Mouse (Mus musculus) CH12.LX (cell line): ENCODE results near the gene Rreb1. TPM values are rescaled to one million over a fixed set of nuclear protein-coding genes. Genes with fewer than 3 reads are reported as not detected.
A peak's percentile ranks its signal among the peaks of the same experiment; 100 is the strongest.

Source experiments
- DNase-seq: peaks from one replicate; pipeline ENCODE4 v3.0.0-alpha.2; 2013; ENCODE audit errors: extremely low read depth
- H3K27ac ChIP-seq: 2 replicates; pipeline ENCODE4 v1.5.1; 2012; ENCODE audit warnings: low read depth, mild to moderate bottlenecking, control low read depth, moderate library complexity; ENCODE audit not compliant: insufficient read depth
- H3K27me3 ChIP-seq: replicated peaks from 2 replicates; pipeline ENCODE3; 2012; ENCODE audit warnings: inconsistent platforms
- H3K36me3 ChIP-seq, 2 experiments: replicated peaks in 1 of 2; 2 replicates each; pipeline versions ENCODE3 to v1.6.1; 2012; ENCODE audit warnings: inconsistent platforms in 1 of 2, low read length in 1 of 2, mild to moderate bottlenecking in 1 of 2, mixed read lengths in 1 of 2, moderate library complexity in 1 of 2; ENCODE audit not compliant: control insufficient read depth in 1 of 2, insufficient read depth in 1 of 2
- H3K4me1 ChIP-seq, 2 experiments: 2 replicates each; pipeline ENCODE4 v1.6.1; 2012; ENCODE audit warnings: inconsistent platforms in 1 of 2, moderate library complexity in 1 of 2; ENCODE audit not compliant: insufficient read depth in 2 of 2, control insufficient read depth in 1 of 2
- H3K4me2 ChIP-seq: 2 replicates; pipeline ENCODE4 v1.6.1; 2012; ENCODE audit warnings: low read depth, mild to moderate bottlenecking, control low read depth; ENCODE audit not compliant: poor library complexity, insufficient read depth, severe bottlenecking
- H3K4me3 ChIP-seq, 3 experiments: fragments of 150-350 bp in 1 of 3; sonication (generic) in 1 of 3; replicated peaks in 1 of 3; 2 replicates each; pipeline versions ENCODE3 to v1.5.1; 2011 to 2012; ENCODE audit warnings: low read depth in 2 of 3, low read length in 2 of 3, mild to moderate bottlenecking in 2 of 3, moderate library complexity in 2 of 3, control low read depth in 1 of 3, improper control_type of control experiment in 1 of 3, inconsistent platforms in 1 of 3, mixed read lengths in 1 of 3; ENCODE audit not compliant: poor library complexity in 1 of 3
- H3K79me2 ChIP-seq: replicated peaks from 2 replicates; pipeline ENCODE4 v1.6.1; 2012; ENCODE audit warnings: mild to moderate bottlenecking, moderate library complexity; ENCODE audit not compliant: control insufficient read depth, poor library complexity, insufficient read depth, severe bottlenecking; ENCODE audit errors: extremely low read depth
- H3K9ac ChIP-seq: 2 replicates; pipeline ENCODE4 v1.6.1; 2012; ENCODE audit warnings: low read depth, mild to moderate bottlenecking, control low read depth, moderate library complexity; ENCODE audit not compliant: insufficient read depth
- H3K9me3 ChIP-seq: replicated peaks from 2 replicates; pipeline ENCODE3; 2012; ENCODE audit warnings: low read length, inconsistent platforms, mixed read lengths
- BHLHE40 ChIP-seq: IDR thresholded peaks from 2 replicates; pipeline ENCODE4 v1.6.1; 2011; ENCODE audit warnings: mild to moderate bottlenecking, low read depth, low read length, improper control_type of control experiment
- CHD2 ChIP-seq: IDR thresholded peaks from 2 replicates; pipeline ENCODE4 v1.6.1; 2011; ENCODE audit warnings: low read length, improper control_type of control experiment
- CTCF ChIP-seq, 2 experiments: IDR thresholded peaks in 1 of 2; conservative IDR thresholded peaks in 1 of 2; 2 replicates each; pipeline ENCODE4 v1.5.1; 2011 to 2012; ENCODE audit warnings: low read depth in 2 of 2, low read length in 2 of 2, improper control_type of control experiment in 1 of 2, inconsistent platforms in 1 of 2, mild to moderate bottlenecking in 1 of 2, moderate library complexity in 1 of 2
- ELF1 ChIP-seq: IDR thresholded peaks from 2 replicates; pipeline ENCODE4 v1.6.1; 2014; ENCODE audit warnings: low read depth, mild to moderate bottlenecking, inconsistent platforms, low read length, improper control_type of control experiment
- EP300 ChIP-seq: IDR thresholded peaks from 2 replicates; pipeline ENCODE4 v1.6.1; 2011; ENCODE audit warnings: low read length, improper control_type of control experiment
- ETS1 ChIP-seq: conservative IDR thresholded peaks from 2 replicates; pipeline ENCODE4 v1.6.1; 2012; ENCODE audit warnings: low read depth, mild to moderate bottlenecking, inconsistent platforms, low read length, improper control_type of control experiment, moderate library complexity
- GABPA ChIP-seq: IDR thresholded peaks from 2 replicates; pipeline ENCODE4 v1.6.1; 2012; ENCODE audit warnings: low read depth, low read length, improper control_type of control experiment, inconsistent platforms; ENCODE audit not compliant: insufficient replicate concordance
- HCFC1 ChIP-seq: IDR thresholded peaks from 2 replicates; pipeline ENCODE4 v1.6.1; 2012; ENCODE audit warnings: low read depth, mild to moderate bottlenecking, inconsistent platforms, low read length, improper control_type of control experiment
- IRF4 ChIP-seq: IDR thresholded peaks from 2 replicates; pipeline ENCODE4 v1.6.1; 2014; ENCODE audit warnings: low read depth, mild to moderate bottlenecking, inconsistent platforms, low read length, improper control_type of control experiment
- JUN ChIP-seq: IDR thresholded peaks from 2 replicates; pipeline ENCODE4 v1.6.1; 2011; ENCODE audit warnings: low read depth, mild to moderate bottlenecking, low read length, improper control_type of control experiment, moderate library complexity; ENCODE audit not compliant: insufficient read depth
- JUND ChIP-seq: conservative IDR thresholded peaks from 2 replicates; pipeline ENCODE4 v1.6.1; 2011; ENCODE audit warnings: low read depth, low read length, improper control_type of control experiment
- MAFK ChIP-seq: IDR thresholded peaks from 2 replicates; pipeline ENCODE4 v1.6.1; 2011; ENCODE audit warnings: low read length, improper control_type of control experiment; ENCODE audit not compliant: insufficient replicate concordance
- MAX ChIP-seq: IDR thresholded peaks from 2 replicates; pipeline ENCODE4 v1.6.1; 2011; ENCODE audit warnings: low read length, improper control_type of control experiment
- MAZ ChIP-seq: IDR thresholded peaks from 2 replicates; pipeline ENCODE4 v1.6.1; 2012; ENCODE audit warnings: low read depth, mild to moderate bottlenecking, inconsistent platforms, low read length, improper control_type of control experiment, moderate library complexity
- MEF2A ChIP-seq: IDR thresholded peaks from 2 replicates; pipeline ENCODE4 v1.6.1; 2014; ENCODE audit warnings: low read depth, mild to moderate bottlenecking, inconsistent platforms, low read length, improper control_type of control experiment, borderline replicate concordance
- MYC ChIP-seq: IDR thresholded peaks from 2 replicates; pipeline ENCODE4 v1.6.1; 2011; ENCODE audit warnings: low read depth, mild to moderate bottlenecking, improper control_type of control experiment, low read length
- NRF1 ChIP-seq: IDR thresholded peaks from 2 replicates; pipeline ENCODE4 v1.6.1; 2014; ENCODE audit warnings: low read depth, mild to moderate bottlenecking, inconsistent platforms, low read length, improper control_type of control experiment, moderate library complexity
- PAX5 ChIP-seq: IDR thresholded peaks from 2 replicates; pipeline ENCODE4 v1.6.1; 2012; ENCODE audit warnings: low read length, inconsistent platforms, mixed read lengths
- POLR2A ChIP-seq: IDR thresholded peaks from 2 replicates; pipeline ENCODE4 v1.6.1; 2011; ENCODE audit warnings: low read depth, mild to moderate bottlenecking, improper control_type of control experiment, low read length
- POLR2AphosphoS2 ChIP-seq: IDR thresholded peaks from 2 replicates; pipeline ENCODE4 v1.6.1; 2011; ENCODE audit warnings: low read depth, low read length, improper control_type of control experiment
- RAD21 ChIP-seq: IDR thresholded peaks from 2 replicates; pipeline ENCODE4 v1.6.1; 2011; ENCODE audit warnings: low read depth, mild to moderate bottlenecking, low read length, improper control_type of control experiment, moderate library complexity
- RCOR1 ChIP-seq: conservative IDR thresholded peaks from 2 replicates; pipeline ENCODE4 v1.6.1; 2012; ENCODE audit warnings: low read depth, mild to moderate bottlenecking, inconsistent platforms, low read length, improper control_type of control experiment
- SIN3A ChIP-seq: IDR thresholded peaks from 2 replicates; pipeline ENCODE4 v1.6.1; 2012; ENCODE audit warnings: low read length, improper control_type of control experiment, inconsistent platforms
- SMC3 ChIP-seq: IDR thresholded peaks from 2 replicates; pipeline ENCODE4 v1.6.1; 2011; ENCODE audit warnings: low read depth, low read length, improper control_type of control experiment
- TBP ChIP-seq: conservative IDR thresholded peaks from 2 replicates; pipeline ENCODE4 v1.6.1; 2011; ENCODE audit warnings: low read depth, low read length, improper control_type of control experiment
- TCF12 ChIP-seq: IDR thresholded peaks from 2 replicates; pipeline ENCODE4 v1.6.1; 2014; ENCODE audit warnings: low read depth, mild to moderate bottlenecking, inconsistent platforms, low read length, improper control_type of control experiment
- USF1 ChIP-seq: IDR thresholded peaks from 2 replicates; pipeline ENCODE4 v1.6.1; 2014; ENCODE audit warnings: low read depth, mild to moderate bottlenecking, inconsistent platforms, low read length, improper control_type of control experiment
- USF2 ChIP-seq: conservative IDR thresholded peaks from 2 replicates; pipeline ENCODE4 v1.6.1; 2011; ENCODE audit warnings: low read depth, low read length, improper control_type of control experiment
- ZC3H11A ChIP-seq: IDR thresholded peaks from 2 replicates; pipeline ENCODE4 v1.6.1; 2012; ENCODE audit warnings: low read depth, mild to moderate bottlenecking, inconsistent platforms, low read length, improper control_type of control experiment
- ZKSCAN1 ChIP-seq: IDR thresholded peaks from 2 replicates; pipeline ENCODE4 v1.6.1; 2012; ENCODE audit warnings: low read depth, inconsistent platforms, low read length, improper control_type of control experiment, borderline replicate concordance
- ZMIZ1 ChIP-seq: IDR thresholded peaks from 2 replicates; pipeline ENCODE4 v1.6.1; 2012; ENCODE audit warnings: low read depth, mild to moderate bottlenecking, inconsistent platforms, low read length, improper control_type of control experiment
- ZNF384 ChIP-seq: IDR thresholded peaks from 2 replicates; pipeline ENCODE4 v1.6.1; 2012; ENCODE audit warnings: low read depth, low read length, improper control_type of control experiment, inconsistent platforms
- dilution Hi-C: fragments of 300-500 bp; cut with MboI; formaldehyde crosslinking; loops from 2 replicates; pipeline ENCODE4 v1.14.3; 2020; ENCODE audit warnings: low sequenced_read_pairs; ENCODE audit not compliant: extremely low pct_unique_long_range_greater_than_20kb, extremely low pct_ligation_motif_present
- in situ Hi-C: fragments of 300-500 bp; cut with MboI; formaldehyde crosslinking; loops from 3 replicates; pipeline ENCODE4 v1.14.3; 2019; ENCODE audit warnings: low sequenced_read_pairs, low pct_ligation_motif_present, low pct_unique_long_range_greater_than_20kb, mixed read lengths
- polyA plus RNA-seq: library from polyadenylated mRNA; unstranded; fragments of >175 nt; gene quantifications from 2 replicates; pipeline ENCODE4 v1.2.1, GENCODE M21; 2012; ENCODE audit warnings: low read depth; ENCODE audit not compliant: insufficient read length
- total RNA-seq, 2 experiments: library from RNA; depleted of rRNA; stranded (reverse); fragments of 300-350 nt in 1 of 2; fragments of >200 nt in 1 of 2; gene quantifications; 2 replicates each; pipeline ENCODE4 v1.2.3; 2012 to 2014

Rreb1 gene
- total and polyA plus RNA-seq, 3 experiments = 1.0 to 10.2 (median 5.3) TPM

DNA sequence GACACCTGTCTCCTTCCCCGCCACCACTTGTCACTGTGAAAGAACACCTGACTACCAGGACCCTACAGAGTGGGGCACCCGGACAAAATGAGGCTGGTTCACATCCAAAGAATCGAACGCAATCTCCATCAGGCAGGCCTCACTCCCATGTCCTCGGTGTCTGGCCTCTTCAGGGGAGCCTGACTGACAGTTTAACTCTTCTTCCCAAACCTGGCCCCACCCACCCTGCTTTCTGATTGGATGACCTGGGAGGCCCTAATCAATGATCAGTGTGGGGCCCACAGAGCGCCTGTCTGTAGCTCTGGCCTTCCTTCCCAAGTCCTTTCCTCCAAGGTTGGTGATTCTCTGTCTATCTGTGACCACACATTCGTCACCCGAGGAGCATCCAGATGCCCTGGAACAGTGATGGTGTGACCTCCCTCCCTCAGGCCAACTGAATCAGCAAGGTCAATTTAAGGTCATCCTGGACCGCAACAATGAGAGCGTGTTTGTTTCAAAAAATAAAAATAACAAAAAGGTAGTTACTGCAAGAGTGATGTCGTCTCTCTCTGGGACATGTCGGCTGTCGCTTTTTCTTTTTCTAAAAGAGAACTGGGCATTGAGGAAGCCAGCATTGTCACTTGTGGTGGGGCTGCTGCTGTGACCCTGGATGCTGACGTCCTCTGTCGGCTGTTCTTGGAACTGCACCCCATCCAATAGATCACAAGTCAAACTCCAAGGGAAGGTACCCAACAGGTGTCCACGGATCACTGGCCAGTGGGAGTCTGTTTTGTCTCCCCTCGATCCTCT is 187.1 kb downstream of the Rreb1 start (continued):
- TF ChIP-seq TBP = peak; percentile 46; the same call in 1 of the 2 replicates
- peak; percentile 94 for TF ChIP-seq POLR2A
- peak; percentile 18; the same call in 1 of the 2 replicates for TF ChIP-seq MEF2A
- peak; percentile 46; the same call in 1 of the 2 replicates for TF ChIP-seq TCF12
- TF ChIP-seq NRF1 = no peak
- peak; percentile 96 for TF ChIP-seq MAX
- TF ChIP-seq JUN = no peak
- TF ChIP-seq USF1 = no peak
- peak; percentile 33; the same call in 1 of the 2 replicates for TF ChIP-seq EP300
- peak; percentile 78; the same call in 1 of the 2 replicates for TF ChIP-seq ZMIZ1
- no peak for TF ChIP-seq RCOR1
- TF ChIP-seq JUND = no peak
- 0 out of 2 replicates have a peak, but pooled peaks have one; percentile 45 for TF ChIP-seq MYC
- no peak; the same call in 1 of the 2 replicates for TF ChIP-seq BHLHE40

GRCm38 (mm10) chr13:37966256-37967051 is 188.3 kb downstream of the Rreb1 start:
- peaks cover 18 to 59% of the 10 kb centered on the region in 2 experiments for H3K4me1 ChIP-seq
- peak overlapping the region; percentile 96 for H3K27ac ChIP-seq
- H3K9me3 ChIP-seq = no peaks in the 10 kb centered on the region
- TF ChIP-seq MAFK (0 out of 2 replicates have a peak, but pooled peaks have one; percentile 8), ZNF384 (no peak), MYC (no peak), HCFC1 (peak; percentile 44), ETS1 (peak; percentile 96), USF2 (no peak), USF1 (no peak), PAX5 (no peak), BHLHE40 (peak; percentile 81), ELF1 (peak; percentile 49), MEF2A (peak; percentile 89), CTCF (conservative IDR thresholded peaks at IDR 0.05 in 1 of 2, IDR thresholded peaks at IDR 0.05 in 1 of 2; ENCODE audit: low read depth in 2 of 2, low read length in 2 of 2) (no peak), POLR2AphosphoS2 (no peak), ZKSCAN1 (no peak), JUN (peak; percentile 38; the same call in 1 of the 2 replicates), GABPA (no peak), EP300 (peak; percentile 50; the same call in 1 of the 2 replicates), SIN3A (peak; percentile 90), CHD2 (peak; percentile 85), RCOR1 (no peak; the same call in none of the 2 replicates), RAD21 (no peak), ZC3H11A (no peak), IRF4 (peak; percentile 85), TCF12 (peak; percentile 96), SMC3 (no peak), POLR2A (peak; percentile 46), MAZ (peak; percentile 82)

More at GRCm38 (mm10) chr13:37966256-37967051, 188.3 kb downstream of the Rreb1 start:
- Histone ChIP-seq H3K9ac (peak overlapping the region; percentile 43), H3K4me3 (peak overlapping the region; percentile 5 to 51 (median 32)), H3K79me2 (no peaks in the 10 kb centered on the region), H3K4me2 (peak overlapping the region; percentile 96), H3K36me3 (peaks cover 3 to 12% of the 10 kb centered on the region in 2 experiments), H3K27me3 (no peaks in the 10 kb centered on the region)
- in situ Hi-C loops (loop anchor here (25.0 kb wide), 1 partner anchor 429 kb away; no protein-coding TSS in a partner anchor), dilution Hi-C loops (no loop called here)
- DNase-seq = peak; percentile 96
